Mouse (Mus musculus) CH12.LX (cell line): ENCODE measurements at regions not wholly inside any gene's neighbourhood (a gene's known extent, or its start where the extent isn't known, plus 50 kb on each side); places are given as distances from the start of the nearest gene placed in this dataset.

Source experiments
- DNase-seq: peaks from one replicate; pipeline ENCODE4 v3.0.0-alpha.2; 2013; ENCODE audit errors: extremely low read depth
- H3K27ac ChIP-seq: 2 replicates; pipeline ENCODE4 v1.5.1; 2012; ENCODE audit warnings: low read depth, mild to moderate bottlenecking, control low read depth, moderate library complexity; ENCODE audit not compliant: insufficient read depth
- H3K27me3 ChIP-seq: replicated peaks from 2 replicates; pipeline ENCODE3; 2012; ENCODE audit warnings: inconsistent platforms
- H3K36me3 ChIP-seq, 2 experiments: replicated peaks in 1 of 2; 2 replicates each; pipeline versions ENCODE3 to v1.6.1; 2012; ENCODE audit warnings: inconsistent platforms in 1 of 2, low read length in 1 of 2, mild to moderate bottlenecking in 1 of 2, mixed read lengths in 1 of 2, moderate library complexity in 1 of 2; ENCODE audit not compliant: control insufficient read depth in 1 of 2, insufficient read depth in 1 of 2
- H3K4me1 ChIP-seq, 2 experiments: 2 replicates each; pipeline ENCODE4 v1.6.1; 2012; ENCODE audit warnings: inconsistent platforms in 1 of 2, moderate library complexity in 1 of 2; ENCODE audit not compliant: insufficient read depth in 2 of 2, control insufficient read depth in 1 of 2
- H3K4me2 ChIP-seq: 2 replicates; pipeline ENCODE4 v1.6.1; 2012; ENCODE audit warnings: low read depth, mild to moderate bottlenecking, control low read depth; ENCODE audit not compliant: poor library complexity, insufficient read depth, severe bottlenecking
- H3K4me3 ChIP-seq, 3 experiments: fragments of 150-350 bp in 1 of 3; sonication (generic) in 1 of 3; replicated peaks in 1 of 3; 2 replicates each; pipeline versions ENCODE3 to v1.5.1; 2011 to 2012; ENCODE audit warnings: low read depth in 2 of 3, low read length in 2 of 3, mild to moderate bottlenecking in 2 of 3, moderate library complexity in 2 of 3, control low read depth in 1 of 3, improper control_type of control experiment in 1 of 3, inconsistent platforms in 1 of 3, mixed read lengths in 1 of 3; ENCODE audit not compliant: poor library complexity in 1 of 3
- H3K79me2 ChIP-seq: replicated peaks from 2 replicates; pipeline ENCODE4 v1.6.1; 2012; ENCODE audit warnings: mild to moderate bottlenecking, moderate library complexity; ENCODE audit not compliant: control insufficient read depth, poor library complexity, insufficient read depth, severe bottlenecking; ENCODE audit errors: extremely low read depth
- H3K9ac ChIP-seq: 2 replicates; pipeline ENCODE4 v1.6.1; 2012; ENCODE audit warnings: low read depth, mild to moderate bottlenecking, control low read depth, moderate library complexity; ENCODE audit not compliant: insufficient read depth
- H3K9me3 ChIP-seq: replicated peaks from 2 replicates; pipeline ENCODE3; 2012; ENCODE audit warnings: low read length, inconsistent platforms, mixed read lengths
- BHLHE40 ChIP-seq: IDR thresholded peaks from 2 replicates; pipeline ENCODE4 v1.6.1; 2011; ENCODE audit warnings: mild to moderate bottlenecking, low read depth, low read length, improper control_type of control experiment
- CHD2 ChIP-seq: IDR thresholded peaks from 2 replicates; pipeline ENCODE4 v1.6.1; 2011; ENCODE audit warnings: low read length, improper control_type of control experiment
- CTCF ChIP-seq, 2 experiments: IDR thresholded peaks in 1 of 2; conservative IDR thresholded peaks in 1 of 2; 2 replicates each; pipeline ENCODE4 v1.5.1; 2011 to 2012; ENCODE audit warnings: low read depth in 2 of 2, low read length in 2 of 2, improper control_type of control experiment in 1 of 2, inconsistent platforms in 1 of 2, mild to moderate bottlenecking in 1 of 2, moderate library complexity in 1 of 2
- E2F4 ChIP-seq: IDR thresholded peaks from 2 replicates; pipeline ENCODE4 v1.6.1; 2011; ENCODE audit warnings: low read depth, low read length, improper control_type of control experiment; ENCODE audit not compliant: insufficient replicate concordance
- EP300 ChIP-seq: IDR thresholded peaks from 2 replicates; pipeline ENCODE4 v1.6.1; 2011; ENCODE audit warnings: low read length, improper control_type of control experiment
- JUN ChIP-seq: IDR thresholded peaks from 2 replicates; pipeline ENCODE4 v1.6.1; 2011; ENCODE audit warnings: low read depth, mild to moderate bottlenecking, low read length, improper control_type of control experiment, moderate library complexity; ENCODE audit not compliant: insufficient read depth
- JUND ChIP-seq: conservative IDR thresholded peaks from 2 replicates; pipeline ENCODE4 v1.6.1; 2011; ENCODE audit warnings: low read depth, low read length, improper control_type of control experiment
- KAT2A ChIP-seq: IDR thresholded peaks from 2 replicates; pipeline ENCODE4 v1.6.1; 2012; ENCODE audit warnings: low read length, improper control_type of control experiment, inconsistent platforms; ENCODE audit not compliant: insufficient replicate concordance
- MEF2A ChIP-seq: IDR thresholded peaks from 2 replicates; pipeline ENCODE4 v1.6.1; 2014; ENCODE audit warnings: low read depth, mild to moderate bottlenecking, inconsistent platforms, low read length, improper control_type of control experiment, borderline replicate concordance
- MYC ChIP-seq: IDR thresholded peaks from 2 replicates; pipeline ENCODE4 v1.6.1; 2011; ENCODE audit warnings: low read depth, mild to moderate bottlenecking, improper control_type of control experiment, low read length
- NELFE ChIP-seq: IDR thresholded peaks from 2 replicates; pipeline ENCODE4 v1.6.1; 2011; ENCODE audit warnings: low read depth, low read length, improper control_type of control experiment
- PAX5 ChIP-seq: IDR thresholded peaks from 2 replicates; pipeline ENCODE4 v1.6.1; 2012; ENCODE audit warnings: low read length, inconsistent platforms, mixed read lengths
- POLR2A ChIP-seq: IDR thresholded peaks from 2 replicates; pipeline ENCODE4 v1.6.1; 2011; ENCODE audit warnings: low read depth, mild to moderate bottlenecking, improper control_type of control experiment, low read length
- POLR2AphosphoS2 ChIP-seq: IDR thresholded peaks from 2 replicates; pipeline ENCODE4 v1.6.1; 2011; ENCODE audit warnings: low read depth, low read length, improper control_type of control experiment
- SIN3A ChIP-seq: IDR thresholded peaks from 2 replicates; pipeline ENCODE4 v1.6.1; 2012; ENCODE audit warnings: low read length, improper control_type of control experiment, inconsistent platforms
- SMC3 ChIP-seq: IDR thresholded peaks from 2 replicates; pipeline ENCODE4 v1.6.1; 2011; ENCODE audit warnings: low read depth, low read length, improper control_type of control experiment
- TBP ChIP-seq: conservative IDR thresholded peaks from 2 replicates; pipeline ENCODE4 v1.6.1; 2011; ENCODE audit warnings: low read depth, low read length, improper control_type of control experiment
- TCF12 ChIP-seq: IDR thresholded peaks from 2 replicates; pipeline ENCODE4 v1.6.1; 2014; ENCODE audit warnings: low read depth, mild to moderate bottlenecking, inconsistent platforms, low read length, improper control_type of control experiment
- USF1 ChIP-seq: IDR thresholded peaks from 2 replicates; pipeline ENCODE4 v1.6.1; 2014; ENCODE audit warnings: low read depth, mild to moderate bottlenecking, inconsistent platforms, low read length, improper control_type of control experiment
- USF2 ChIP-seq: conservative IDR thresholded peaks from 2 replicates; pipeline ENCODE4 v1.6.1; 2011; ENCODE audit warnings: low read depth, low read length, improper control_type of control experiment
- ZC3H11A ChIP-seq: IDR thresholded peaks from 2 replicates; pipeline ENCODE4 v1.6.1; 2012; ENCODE audit warnings: low read depth, mild to moderate bottlenecking, inconsistent platforms, low read length, improper control_type of control experiment
- ZMIZ1 ChIP-seq: IDR thresholded peaks from 2 replicates; pipeline ENCODE4 v1.6.1; 2012; ENCODE audit warnings: low read depth, mild to moderate bottlenecking, inconsistent platforms, low read length, improper control_type of control experiment
- ZNF384 ChIP-seq: IDR thresholded peaks from 2 replicates; pipeline ENCODE4 v1.6.1; 2012; ENCODE audit warnings: low read depth, low read length, improper control_type of control experiment, inconsistent platforms
- dilution Hi-C: fragments of 300-500 bp; cut with MboI; formaldehyde crosslinking; loops from 2 replicates; pipeline ENCODE4 v1.14.3; 2020; ENCODE audit warnings: low sequenced_read_pairs; ENCODE audit not compliant: extremely low pct_unique_long_range_greater_than_20kb, extremely low pct_ligation_motif_present
- in situ Hi-C: fragments of 300-500 bp; cut with MboI; formaldehyde crosslinking; loops from 3 replicates; pipeline ENCODE4 v1.14.3; 2019; ENCODE audit warnings: low sequenced_read_pairs, low pct_ligation_motif_present, low pct_unique_long_range_greater_than_20kb, mixed read lengths

- H3K36me3 ChIP-seq, result no peaks in the 10 kb centered on the region
- H3K9ac ChIP-seq, result no peak overlapping the region
- H3K4me1 ChIP-seq, result no peaks in the 10 kb centered on the region
- DNase-seq, result no peak
- TF ChIP-seq JUN (no peak), ZMIZ1 (no peak), MYC (no peak), ZC3H11A (no peak), SMC3 (no peak), POLR2A (no peak), POLR2AphosphoS2 (no peak), TCF12 (no peak), ZNF384 (no peak), USF2 (no peak), USF1 (no peak), SIN3A (no peak), E2F4 (no peak), TBP (no peak), MEF2A (no peak), KAT2A (no peak)
- dilution Hi-C loops (no loop called here), in situ Hi-C loops (loop anchor here (10.0 to 25.0 kb wide), 2 partner anchors 974 to 1517 kb away; no protein-coding TSS in a partner anchor)
- peaks cover 5% of the 10 kb centered on the region for H3K9me3 ChIP-seq
- H3K4me2 ChIP-seq, result no peak overlapping the region
- no peaks in the 10 kb centered on the region for H3K79me2 ChIP-seq
- no peak overlapping the region for H3K4me3 ChIP-seq
- peaks cover 22% of the 10 kb centered on the region for H3K27me3 ChIP-seq
- H3K27ac ChIP-seq, result no peak overlapping the region
These were observed 260.5 kb upstream of the Gm4791 start for GRCm38 (mm10) chr9:46738056-46738455.

GRCm38 (mm10) chr9:46737446-46737845 lies 261.1 kb upstream of the Gm4791 start:
- no peak for DNase-seq
- H3K4me3 ChIP-seq, result no peak overlapping the region
- H3K9me3 ChIP-seq, result peaks cover 2% of the 10 kb centered on the region
- no peak overlapping the region for H3K27ac ChIP-seq
- TF ChIP-seq E2F4, result no peak
- TF ChIP-seq EP300, result no peak
- no peak for TF ChIP-seq BHLHE40
- no peak for TF ChIP-seq CHD2
- TF ChIP-seq ZMIZ1, result no peak
- no peak for TF ChIP-seq NELFE
- no peak for TF ChIP-seq USF1
- TF ChIP-seq ZC3H11A, result no peak
- no peak for TF ChIP-seq SMC3
- TF ChIP-seq PAX5, result no peak
- no peak for TF ChIP-seq SIN3A
- no peak for TF ChIP-seq MYC
- TF ChIP-seq ZNF384, result no peak
- no peak for TF ChIP-seq CTCF (conservative IDR thresholded peaks at IDR 0.05 in 1 of 2, IDR thresholded peaks at IDR 0.05 in 1 of 2; ENCODE audit: low read depth in 2 of 2, low read length in 2 of 2)
- no peak for TF ChIP-seq JUND
- no peak for TF ChIP-seq POLR2A
- H3K9ac ChIP-seq, result no peak overlapping the region
- in situ Hi-C loops (loop anchor here (10.0 to 25.0 kb wide), 2 partner anchors 975 to 1517 kb away; no protein-coding TSS in a partner anchor), dilution Hi-C loops (no loop called here)
- no peaks in the 10 kb centered on the region for H3K4me1 ChIP-seq
- no peaks in the 10 kb centered on the region for H3K36me3 ChIP-seq
- no peak overlapping the region for H3K4me2 ChIP-seq
- H3K79me2 ChIP-seq, result no peaks in the 10 kb centered on the region
- peaks cover 23% of the 10 kb centered on the region for H3K27me3 ChIP-seq
